11 mouse cellular contexts compared by ENCODE assay signal in the genomic region with DNA sequence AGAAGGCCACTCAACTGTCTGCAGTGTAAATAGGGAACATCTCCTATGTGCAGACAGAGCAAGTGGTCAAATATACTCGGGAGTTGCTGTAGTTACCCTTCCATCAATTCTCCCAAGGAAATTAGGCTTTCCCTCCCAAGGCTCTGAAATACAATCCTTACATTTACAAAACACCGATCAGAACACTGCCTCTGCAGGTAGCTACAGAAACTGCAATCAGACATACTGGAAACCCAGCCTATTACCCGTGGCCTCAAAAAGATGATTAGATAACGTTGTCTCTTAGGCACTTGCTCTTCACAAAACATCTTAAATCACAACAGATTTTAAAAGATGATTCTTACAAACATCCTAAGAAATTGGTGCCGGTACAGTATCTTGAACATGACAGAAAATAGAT.
A peak's percentile ranks its signal among the peaks of the same experiment; 100 is the strongest.
DNase-seq lines count a peak whose midpoint lies in the region; ATAC-seq and TF ChIP-seq lines count a peak whose summit lies in the region.
"Had no signal": no experiment of that assay in that cellular context is flagged by ENCODE, and none has a peak within 500 bp of the region (broad histone marks: within the 10 kb centered on the region; RNA-seq: fewer than 3 reads in every experiment).

No protein-coding gene starts in this region.

- H3K9me3 ChIP-seq in midbrain, embryonic 14.5 days (ENCODE audit: control insufficient read depth, low read length), result no peaks in the 10 kb centered on the region
- no peaks in the 10 kb centered on the region for H3K9me3 ChIP-seq in midbrain, embryonic 11.5 days (ENCODE audit: control insufficient read depth, low read length)
- H3K9me3 ChIP-seq: embryonic facial prominence, embryonic 15.5 days; limb, embryonic 10.5 days had no signal

- no peaks in the 10 kb centered on the region for H3K4me1 ChIP-seq in midbrain, embryonic 14.5 days (ENCODE audit: control insufficient read depth, insufficient read depth, low read length)
- no peaks in the 10 kb centered on the region for H3K4me1 ChIP-seq in midbrain, embryonic 11.5 days (ENCODE audit: control insufficient read depth, insufficient read depth, low read length)
- H3K4me1 ChIP-seq in cortical plate, adult 2 months (ENCODE audit: control insufficient read depth, insufficient read depth, low read length), result peaks cover 3% of the 10 kb centered on the region
- H3K4me1 ChIP-seq: embryonic facial prominence, embryonic 15.5 days had no signal

- H3K4me2 ChIP-seq in midbrain, embryonic 14.5 days (ENCODE audit: low read length), result no peak overlapping the region
- H3K4me2 ChIP-seq in midbrain, embryonic 11.5 days, result no peak overlapping the region
- H3K4me2 ChIP-seq: embryonic facial prominence, embryonic 15.5 days had no signal

- no peak for ATAC-seq in midbrain, embryonic 14.5 days (ENCODE audit: low FRiP score, low TSS enrichment)
- ATAC-seq in midbrain, embryonic 11.5 days (ENCODE audit: low FRiP score), result no peak

- no peak overlapping the region for H3K4me3 ChIP-seq in midbrain, embryonic 14.5 days (replicated peaks; ENCODE audit: low read depth, low read length)
- H3K4me3 ChIP-seq in midbrain, embryonic 11.5 days (ENCODE audit: low read depth, low read length), result no peak overlapping the region
- H3K4me3 ChIP-seq in cortical plate, adult 2 months (ENCODE audit: insufficient read depth, low read length), result no peak overlapping the region
- H3K4me3 ChIP-seq: embryonic facial prominence, embryonic 15.5 days; limb, embryonic 10.5 days had no signal

- no peak overlapping the region for H3K27ac ChIP-seq in midbrain, embryonic 14.5 days (replicated peaks; ENCODE audit: low read depth, low read length)
- H3K27ac ChIP-seq in midbrain, embryonic 11.5 days (ENCODE audit: low read depth, low read length), result no peak overlapping the region
- no peak overlapping the region for H3K27ac ChIP-seq in cortical plate, adult 2 months (ENCODE audit: insufficient read depth, low read length)
- H3K27ac ChIP-seq: embryonic facial prominence, embryonic 15.5 days; limb, embryonic 10.5 days had no signal

- H3K36me3 ChIP-seq in midbrain, embryonic 14.5 days (ENCODE audit: control insufficient read depth, insufficient read depth, low read length), result no peaks in the 10 kb centered on the region
- H3K36me3 ChIP-seq in midbrain, embryonic 11.5 days (ENCODE audit: control insufficient read depth, insufficient read depth, low read length), result no peaks in the 10 kb centered on the region
- H3K36me3 ChIP-seq in splenic B cell, adult 2 months (ENCODE audit: control insufficient read depth, insufficient read depth, low read length, poor library complexity, severe bottlenecking), result 0 out of 2 replicates have a peak, but pooled peaks cover 2% of the 10 kb centered on the region
- H3K36me3 ChIP-seq: embryonic facial prominence, embryonic 15.5 days; limb, embryonic 10.5 days had no signal

- TF ChIP-seq POLR2A in cortical plate, adult 2 months (IDR thresholded peaks at IDR 0.05; ENCODE audit: extremely low read depth, insufficient read depth, low read length), result no peak

- 41% methylated on average over 5 of the region's 5 CpGs for WGBS in midbrain, embryonic 14.5 days
- 40% methylated on average over 5 of the region's 5 CpGs for WGBS in midbrain, embryonic 11.5 days

- no peak overlapping the region for H3K9ac ChIP-seq in midbrain, embryonic 14.5 days (replicated peaks; ENCODE audit: low read length)
- H3K9ac ChIP-seq in midbrain, embryonic 11.5 days (ENCODE audit: low read length), result no peak overlapping the region
- H3K9ac ChIP-seq: embryonic facial prominence, embryonic 15.5 days had no signal

- peak; percentile 6 for DNase-seq in heart, adult 11 months
- no peak for DNase-seq in heart, postnatal 4 days
- peak; percentile 47 for DNase-seq in midbrain, embryonic 14.5 days
- DNase-seq in midbrain, embryonic 11.5 days (ENCODE audit: low spot score, missing footprints), result no peak
- peak; percentile 2 for DNase-seq in splenic B cell, adult 2 months (ENCODE audit: low read depth, low spot score)
- DNase-seq in adrenal gland, adult 8-10 months, result no peak
- DNase-seq in layer of hippocampus, postnatal 25 days (ENCODE audit: extremely low spot score in 1 of 2, low spot score in 1 of 2), result no peak
- DNase-seq: heart, adult 18-20 months had no signal

- peak; percentile 9; the same call in 1 of the 2 replicates for TF ChIP-seq CTCF in cortical plate, adult 2 months (IDR thresholded peaks at IDR 0.05; ENCODE audit: extremely low read depth, insufficient read depth, low read length)

- H3K27me3 ChIP-seq in midbrain, embryonic 14.5 days (ENCODE audit: control insufficient read depth, insufficient read depth, low read length), result no peaks in the 10 kb centered on the region
- H3K27me3 ChIP-seq in midbrain, embryonic 11.5 days (ENCODE audit: control insufficient read depth, insufficient read depth, low read length), result no peaks in the 10 kb centered on the region
- H3K27me3 ChIP-seq in splenic B cell, adult 2 months (ENCODE audit: control insufficient read depth, insufficient read depth, low read length, poor library complexity, severe bottlenecking), result no peaks in the 10 kb centered on the region
- H3K27me3 ChIP-seq: embryonic facial prominence, embryonic 15.5 days had no signal

Comparison
In these comparisons a context has a peak if more than half of its experiments do, and no peak if none do; other contexts are left out.
1. DNase-seq: peak in heart, adult 11 months (single experiment), midbrain, embryonic 14.5 days (single experiment) and splenic B cell, adult 2 months (single experiment); none in heart, postnatal 4 days (single experiment), midbrain, embryonic 11.5 days (single experiment), adrenal gland, adult 8-10 months (single experiment) and layer of hippocampus, postnatal 25 days (0 of 2).